Mouse (Mus musculus) limb, embryonic 11.5 days (tissue): ENCODE measurements at regions not wholly inside any gene's neighbourhood (a gene's known extent, or its start where the extent isn't known, plus 50 kb on each side); places are given as distances from the start of the nearest gene placed in this dataset.

Experiments used
- ATAC-seq: fragments of 200-750 bp; cut with Nextera tagmentation; 2 replicates; pipeline ENCODE4 v1.8.0; 2017; ENCODE audit warnings: low read depth; ENCODE audit not compliant: insufficient number of reproducible peaks, low FRiP score, low TSS enrichment
- DNase-seq: peaks from one replicate; pipeline ENCODE4 v3.0.0-alpha.2; 2015; ENCODE audit warnings: low spot score
- H3K27ac ChIP-seq: fragments of 300-500 bp; sonication (generic); replicated peaks from 2 replicates; pipeline ENCODE4 v1.5.1; 2014; ENCODE audit warnings: low read depth, mild to moderate bottlenecking, low read length
- H3K27me3 ChIP-seq: fragments of 300-500 bp; sonication (generic); 2 replicates; pipeline ENCODE4 v1.6.1; 2014; ENCODE audit warnings: mild to moderate bottlenecking, low read length, mixed read lengths; ENCODE audit not compliant: control insufficient read depth, insufficient read depth
- H3K36me3 ChIP-seq: fragments of 300-500 bp; sonication (generic); 2 replicates; pipeline ENCODE4 v1.6.1; 2014; ENCODE audit warnings: mild to moderate bottlenecking, low read length, moderate library complexity, mixed read lengths; ENCODE audit not compliant: control insufficient read depth, insufficient read depth
- H3K4me1 ChIP-seq: fragments of 300-500 bp; sonication (generic); 2 replicates; pipeline ENCODE4 v1.6.1; 2014; ENCODE audit warnings: low read length, mixed read lengths; ENCODE audit not compliant: control insufficient read depth, insufficient read depth
- H3K4me2 ChIP-seq: fragments of 300-500 bp; sonication (generic); 2 replicates; pipeline ENCODE4 v1.6.1; 2014; ENCODE audit warnings: low read depth, mild to moderate bottlenecking, moderate library complexity; ENCODE audit not compliant: severe bottlenecking
- H3K4me3 ChIP-seq: fragments of 300-500 bp; sonication (generic); 2 replicates; pipeline ENCODE4 v1.5.1; 2014; ENCODE audit warnings: low read depth, low read length
- H3K9ac ChIP-seq: fragments of 300-500 bp; sonication (generic); 2 replicates; pipeline ENCODE4 v1.6.1; 2014; ENCODE audit warnings: mild to moderate bottlenecking, low read length
- H3K9me3 ChIP-seq: fragments of 300-500 bp; sonication (generic); 2 replicates; pipeline ENCODE4 v1.6.1; 2016; ENCODE audit warnings: low read length; ENCODE audit not compliant: control insufficient read depth
- WGBS: fragments of 180-500 bp; shearing (Covaris S2); extraction: QIAGEN DNeasy Blood & Tissue Kit; methylation state at CpG from one replicate; pipeline ENCODE4 v1.1.7; 2014; 5-methylcytosine and 5-hydroxymethylcytosine counted together

- ATAC-seq, result no peak
- Histone ChIP-seq H3K36me3 (no peaks in the 10 kb centered on the region), H3K4me1 (no peaks in the 10 kb centered on the region), H3K27me3 (no peaks in the 10 kb centered on the region), H3K27ac (no peak overlapping the region), H3K9ac (no peak overlapping the region), H3K9me3 (no peaks in the 10 kb centered on the region), H3K4me2 (no peak overlapping the region), H3K4me3 (no peak overlapping the region)
- no peak for DNase-seq
- 88% methylated on average over 3 of the region's 3 CpGs for whole genome bisulfite sequencing
Measured at GRCm38 (mm10) chr13:28504340-28504739, 247.0 kb downstream of the Gm11361 start.

DNA sequence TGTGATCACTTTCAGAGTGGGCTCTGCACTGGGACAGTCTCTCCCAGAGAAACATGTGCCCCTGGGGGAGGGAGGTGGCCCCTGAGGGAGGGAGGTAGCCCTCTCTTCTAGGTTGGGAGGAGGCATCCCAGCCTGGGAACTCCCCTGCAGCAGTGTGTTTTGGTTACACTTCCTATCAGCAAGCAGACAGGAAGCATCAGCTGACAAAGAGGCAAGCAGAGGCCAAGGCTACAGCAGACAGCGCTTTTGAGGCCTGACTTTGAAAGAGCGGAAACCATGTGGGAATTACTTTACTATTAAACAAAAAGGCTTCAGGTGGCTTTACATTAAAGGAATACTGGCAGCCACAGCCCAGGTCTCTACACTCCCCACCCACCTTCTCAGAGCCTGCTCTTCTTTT, 244.8 kb downstream of the Gm11361 start:
- no peak overlapping the region for H3K27ac ChIP-seq
- DNase-seq (no peak), ATAC-seq (no peak)
- H3K9ac ChIP-seq, result no peak overlapping the region
- H3K27me3 ChIP-seq, result no peaks in the 10 kb centered on the region
- WGBS, result 62% methylated on average over 2 of the region's 2 CpGs
- H3K4me1 ChIP-seq, result no peaks in the 10 kb centered on the region
- H3K4me2 ChIP-seq, result no peak overlapping the region
- no peaks in the 10 kb centered on the region for H3K36me3 ChIP-seq
- H3K9me3 ChIP-seq, result no peaks in the 10 kb centered on the region
- no peak overlapping the region for H3K4me3 ChIP-seq

DNA sequence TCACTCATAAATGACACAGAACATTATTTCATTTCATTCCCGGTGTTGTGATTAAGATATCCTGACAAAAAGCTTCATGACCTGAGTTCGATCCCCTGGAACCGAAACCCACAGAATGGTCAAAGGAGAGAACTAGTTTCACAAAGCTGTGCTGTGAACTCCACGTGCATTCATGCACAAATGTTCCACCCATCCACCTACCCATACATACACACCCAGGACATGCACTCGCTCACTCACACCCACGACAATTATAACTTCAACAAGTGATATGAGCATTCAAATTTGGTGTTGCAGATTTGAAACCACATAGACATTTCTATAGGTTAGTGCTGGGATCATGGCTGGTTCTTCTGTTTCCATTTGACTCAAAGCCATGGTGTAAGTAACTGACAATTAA, 243.4 kb downstream of the Gm11361 start:
- Histone ChIP-seq H3K4me3 (no peak overlapping the region), H3K9me3 (no peaks in the 10 kb centered on the region), H3K36me3 (no peaks in the 10 kb centered on the region), H3K4me1 (no peaks in the 10 kb centered on the region), H3K4me2 (no peak overlapping the region), H3K27ac (no peak overlapping the region), H3K27me3 (no peaks in the 10 kb centered on the region), H3K9ac (no peak overlapping the region)
- whole genome bisulfite sequencing, result 92% methylated on average over 6 of the region's 6 CpGs
- no peak for ATAC-seq
- no peak for DNase-seq

- 93% methylated on average over 4 of the region's 4 CpGs for WGBS
- no peaks in the 10 kb centered on the region for H3K27me3 ChIP-seq
- no peak overlapping the region for H3K4me2 ChIP-seq
- H3K4me3 ChIP-seq, result no peak overlapping the region
- H3K4me1 ChIP-seq, result no peaks in the 10 kb centered on the region
- DNase-seq, result no peak
- ATAC-seq, result no peak
- H3K9me3 ChIP-seq, result no peaks in the 10 kb centered on the region
- no peaks in the 10 kb centered on the region for H3K36me3 ChIP-seq
- H3K27ac ChIP-seq, result no peak overlapping the region
- H3K9ac ChIP-seq, result no peak overlapping the region
Measured at GRCm38 (mm10) chr13:28497483-28497882, 240.2 kb downstream of the Gm11361 start.

DNA sequence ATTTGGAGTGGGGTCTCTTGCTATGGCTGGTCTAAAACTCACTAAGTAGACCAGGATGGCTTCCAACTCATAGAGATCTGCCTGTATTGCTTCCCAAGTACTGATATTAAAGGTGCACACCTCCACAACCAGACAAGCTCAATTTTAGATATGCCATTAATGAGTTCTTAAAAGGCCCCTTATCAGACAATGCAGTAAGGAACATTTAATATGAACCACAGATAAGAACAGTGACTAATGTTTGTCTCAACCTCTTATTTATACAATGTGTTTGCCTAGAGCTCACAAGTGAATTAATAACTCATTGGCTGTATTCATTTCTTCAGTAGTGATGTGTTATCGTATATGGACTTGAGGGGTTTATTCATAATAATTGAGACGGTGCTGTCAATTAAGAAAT, 234.7 kb downstream of the Gm11361 start:
- no peaks in the 10 kb centered on the region for H3K9me3 ChIP-seq
- no peaks in the 10 kb centered on the region for H3K4me1 ChIP-seq
- no peak overlapping the region for H3K4me3 ChIP-seq
- ATAC-seq, result no peak
- H3K27ac ChIP-seq, result no peak overlapping the region
- H3K27me3 ChIP-seq, result no peaks in the 10 kb centered on the region
- no peak overlapping the region for H3K9ac ChIP-seq
- 93% methylated on average over 2 of the region's 2 CpGs for WGBS
- H3K36me3 ChIP-seq, result no peaks in the 10 kb centered on the region
- no peak for DNase-seq
- no peak overlapping the region for H3K4me2 ChIP-seq

DNA sequence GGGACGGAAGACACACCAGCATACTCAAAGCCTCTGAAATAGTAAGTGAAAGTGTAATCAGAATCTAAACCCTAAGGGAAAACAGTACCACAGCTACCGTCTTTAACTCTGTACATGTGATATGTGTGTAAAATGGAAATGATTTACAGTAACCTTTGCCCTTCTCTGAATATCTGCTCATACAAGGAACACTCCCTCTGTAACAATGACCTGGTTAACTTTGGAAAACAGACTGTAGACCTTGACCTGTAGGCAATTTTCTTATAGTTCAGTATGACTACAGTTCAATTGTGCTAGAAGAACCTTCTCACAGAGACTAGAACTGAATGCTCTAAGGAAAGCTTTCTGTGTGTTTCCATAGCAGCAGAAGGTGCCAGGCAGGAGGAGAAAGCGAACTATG, 226.4 kb downstream of the Gm11361 start:
- Histone ChIP-seq H3K27ac (no peak overlapping the region), H3K9me3 (no peaks in the 10 kb centered on the region), H3K27me3 (no peaks in the 10 kb centered on the region), H3K4me3 (no peak overlapping the region), H3K4me2 (no peak overlapping the region), H3K4me1 (no peaks in the 10 kb centered on the region), H3K36me3 (no peaks in the 10 kb centered on the region), H3K9ac (no peak overlapping the region)
- DNase-seq (no peak), ATAC-seq (no peak)
- WGBS, result 91% methylated on average over 3 of the region's 3 CpGs

GRCm38 (mm10) chr13:28481224-28481965, 224.1 kb downstream of the Gm11361 start:
- no peak overlapping the region for H3K4me2 ChIP-seq
- no peak overlapping the region for H3K9ac ChIP-seq
- H3K9me3 ChIP-seq, result no peaks in the 10 kb centered on the region
- no peaks in the 10 kb centered on the region for H3K36me3 ChIP-seq
- DNase-seq (no peak), ATAC-seq (no peak)
- WGBS, result 79% methylated on average over 7 of the region's 7 CpGs
- H3K4me3 ChIP-seq, result no peak overlapping the region
- no peaks in the 10 kb centered on the region for H3K27me3 ChIP-seq
- H3K27ac ChIP-seq, result no peak overlapping the region
- H3K4me1 ChIP-seq, result no peaks in the 10 kb centered on the region

DNA sequence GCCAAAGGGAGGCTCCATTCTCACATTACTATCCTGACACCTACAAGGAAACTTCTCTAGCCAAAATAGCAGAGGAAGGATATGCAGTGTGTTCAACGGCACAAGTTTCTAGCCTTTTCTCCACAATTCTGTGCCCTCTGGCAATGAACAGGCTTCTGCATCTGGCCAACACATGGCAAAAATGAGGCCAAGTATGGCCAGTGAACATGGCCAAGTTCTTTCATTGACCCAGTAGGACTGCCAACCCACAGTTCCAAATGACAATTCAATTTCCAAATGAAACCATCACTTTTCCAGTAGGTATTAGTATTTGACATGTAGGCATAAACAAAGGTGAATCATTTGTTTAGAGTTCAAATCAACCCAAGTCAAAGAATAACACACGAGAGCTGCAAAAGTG, 208.8 kb downstream of the Gm11361 start:
- 72% methylated on average over 2 of the region's 2 CpGs for WGBS
- Histone ChIP-seq H3K9ac (no peak overlapping the region), H3K9me3 (no peaks in the 10 kb centered on the region), H3K4me3 (no peak overlapping the region), H3K27ac (no peak overlapping the region), H3K4me2 (no peak overlapping the region), H3K36me3 (no peaks in the 10 kb centered on the region), H3K4me1 (no peaks in the 10 kb centered on the region), H3K27me3 (no peaks in the 10 kb centered on the region)
- no peak for ATAC-seq
- no peak for DNase-seq
